Mouse (Mus musculus) layer of hippocampus, postnatal 10 days (tissue): ENCODE measurements around the gene Cacna1s. TPM values are rescaled to one million over a fixed set of nuclear protein-coding genes. Genes with fewer than 3 reads are reported as not detected.

Source experiments
- DNase-seq, 2 experiments: peaks; one replicate each; pipeline ENCODE4 v3.0.0; 2021; ENCODE audit warnings: low spot score in 2 of 2
- total RNA-seq, 2 experiments: library from RNA; stranded (reverse); gene quantifications; 2 replicates each; pipeline ENCODE4 v1.2.3; 2021

Gene Cacna1s
- total RNA-seq, 2 experiments from 2014 or later = 0.80 to 1.3 TPM

DNA sequence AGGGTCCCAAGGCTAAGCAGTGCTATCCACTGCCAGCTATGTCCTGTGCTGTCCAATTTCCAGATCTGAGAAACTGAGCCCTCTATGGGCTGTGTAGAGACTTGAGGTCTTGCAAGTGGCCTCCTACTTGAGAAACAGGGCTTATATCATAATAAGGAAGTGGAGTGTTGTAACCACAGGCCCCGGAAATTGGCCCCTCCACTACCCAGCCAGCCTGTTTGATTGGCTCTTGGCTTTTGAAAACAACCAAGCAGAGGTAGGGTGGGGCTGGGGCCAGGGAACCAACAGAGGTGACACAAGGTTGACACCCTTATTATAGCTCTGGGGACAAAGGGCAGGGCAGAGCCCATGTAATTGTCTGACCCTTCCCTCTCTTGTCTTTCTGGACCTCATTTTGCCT, 82.5 kb downstream of the Cacna1s start:
- no peak for DNase-seq

GRCm38 (mm10) chr1:136135777-136136444, 83.4 kb downstream of the Cacna1s start:
- no peak for DNase-seq

DNA sequence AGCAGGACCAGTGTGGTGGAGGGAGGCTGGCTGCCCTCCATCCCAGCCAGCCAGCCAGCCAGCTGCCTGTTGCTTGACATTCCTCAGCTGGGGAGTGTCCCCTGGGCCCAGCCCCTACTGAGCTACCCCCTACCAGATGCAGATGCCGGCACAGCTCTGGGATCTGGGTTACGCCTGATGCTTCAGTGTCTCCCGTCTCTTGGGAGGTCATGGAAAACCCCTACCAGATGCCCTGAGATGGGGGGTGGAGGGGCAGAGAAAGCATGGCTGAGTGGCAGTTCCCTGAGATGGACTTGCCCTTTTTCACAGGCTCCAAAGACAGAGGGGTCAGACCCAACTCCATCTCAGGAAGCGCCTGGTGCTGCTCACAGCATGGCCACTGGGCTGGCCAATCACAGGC, 84.0 kb downstream of the Cacna1s start:
- DNase-seq = no peak

DNA sequence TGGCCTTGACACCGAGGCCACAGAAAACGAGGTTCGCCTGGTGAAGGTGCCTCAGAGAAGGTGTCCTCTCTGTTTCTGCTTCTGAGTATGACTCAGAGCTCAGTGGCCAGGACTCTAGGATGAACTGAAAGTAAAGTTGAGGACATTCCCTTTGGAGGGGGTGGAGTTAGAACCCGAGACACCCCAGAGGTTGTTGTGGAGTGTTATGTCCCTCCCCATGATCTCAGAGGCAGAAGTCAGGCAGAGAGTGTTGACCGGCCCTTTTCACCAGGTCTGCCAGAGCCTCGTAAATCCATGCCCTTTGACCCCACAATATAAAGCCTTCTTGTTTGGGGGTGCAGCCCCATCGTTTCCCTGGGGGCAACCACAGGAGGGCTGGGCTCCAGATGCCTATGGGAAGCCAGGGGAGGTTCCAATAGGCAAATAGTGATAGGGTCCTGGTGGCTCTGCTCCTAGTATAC, 84.6 kb downstream of the Cacna1s start:
- DNase-seq = no peak

GRCm38 (mm10) chr1:136137575-136137974, 85.0 kb downstream of the Cacna1s start:
- peak; percentile 63 to 65 for DNase-seq

- no peak for DNase-seq
These were observed 85.8 kb downstream of the Cacna1s start for GRCm38 (mm10) chr1:136138191-136138830.

DNA sequence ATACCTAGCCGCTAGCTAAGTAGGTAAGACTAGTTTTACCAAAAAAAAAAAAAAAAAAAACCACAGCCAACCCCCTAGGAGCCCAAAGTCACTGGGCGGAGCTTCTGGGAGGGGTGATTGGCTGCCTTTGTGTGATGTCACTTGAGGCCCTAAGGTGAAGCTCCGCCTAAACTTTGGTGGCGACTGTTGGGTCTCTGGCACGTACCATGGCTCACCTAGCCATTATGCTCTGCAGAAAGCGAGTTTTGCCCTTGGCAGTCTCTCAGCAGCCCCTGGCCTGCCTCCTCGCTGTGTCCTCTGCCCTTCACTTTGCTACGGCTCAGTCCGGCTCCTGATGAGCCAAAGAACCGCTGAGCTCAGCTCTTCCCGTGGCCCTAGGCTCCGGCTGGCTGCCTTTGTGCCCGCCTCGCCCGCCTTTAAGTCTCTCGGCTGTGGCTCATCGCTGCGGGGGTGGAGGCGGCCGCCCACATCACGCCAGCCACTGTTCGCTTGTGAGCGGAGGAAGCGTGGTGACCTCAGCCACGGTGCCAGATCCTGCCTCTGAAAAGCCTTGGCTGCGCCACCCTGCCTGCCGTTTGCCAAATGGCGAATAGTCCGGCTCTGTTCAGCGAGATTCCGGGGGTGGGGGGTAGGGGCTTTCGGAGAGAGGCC, 87.6 kb downstream of the Cacna1s start:
- DNase-seq = peak; percentile 79 to 85

DNA sequence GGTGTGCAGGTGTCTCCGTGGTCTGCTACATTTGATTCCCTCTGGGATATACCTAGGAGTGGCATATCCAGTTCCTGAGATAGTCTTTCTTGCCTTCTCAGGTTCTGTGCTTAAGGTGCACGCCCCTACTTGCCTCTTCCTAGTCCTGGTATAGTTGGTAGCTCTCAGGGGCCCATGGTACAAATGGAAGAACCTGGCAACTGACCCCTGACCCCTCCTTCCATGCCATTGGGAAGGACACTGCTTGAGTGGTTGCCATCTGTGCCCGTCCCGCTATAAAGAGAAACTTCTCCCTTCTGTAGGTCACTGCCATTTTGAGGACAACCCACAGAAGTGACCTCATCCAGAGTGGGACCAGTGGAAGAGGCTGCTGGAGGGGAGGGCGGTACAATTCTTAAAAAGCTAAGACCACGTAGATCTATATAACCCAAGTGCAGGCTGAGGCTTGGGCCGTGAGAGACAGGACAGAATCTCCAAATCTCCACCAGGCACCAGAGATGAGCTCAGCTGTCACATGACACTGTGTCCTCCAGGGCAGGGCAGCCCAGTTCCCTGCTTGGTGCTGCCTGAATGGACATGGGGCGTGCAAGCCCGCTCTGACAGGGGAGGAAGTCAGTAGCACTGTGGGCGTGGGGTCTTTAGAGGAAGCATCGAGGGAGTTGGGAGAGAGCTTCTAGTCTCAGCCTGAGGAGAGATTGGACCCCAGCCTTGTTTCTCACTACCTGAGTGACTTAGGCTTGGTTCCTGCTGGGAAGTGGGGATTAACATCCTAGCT, 88.8 kb downstream of the Cacna1s start:
- DNase-seq = no peak

GRCm38 (mm10) chr1:136142336-136142735, 89.8 kb downstream of the Cacna1s start:
- peak; percentile 50 to 56 for DNase-seq

DNA sequence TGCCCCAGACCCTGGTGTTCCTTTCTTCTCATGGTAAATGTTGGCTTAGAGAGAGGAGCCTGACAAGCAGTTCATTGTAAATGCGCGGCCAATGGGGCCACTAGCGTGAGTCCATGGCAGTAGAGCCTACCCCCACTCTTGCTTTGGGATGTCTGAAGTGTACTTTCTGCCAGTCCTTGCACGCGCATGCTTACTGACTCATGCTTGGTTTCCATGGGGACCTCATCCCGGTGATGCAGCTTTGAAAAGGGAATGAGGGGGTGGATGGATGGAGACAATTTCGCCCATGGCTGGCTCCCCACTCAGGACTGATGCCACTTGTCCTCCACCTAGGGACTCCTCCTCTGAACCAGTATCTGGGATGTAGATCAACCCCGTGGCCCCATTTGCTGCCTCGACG, 91.0 kb downstream of the Cacna1s start:
- DNase-seq = peak in 1 of 2 experiments; percentile 60

DNA sequence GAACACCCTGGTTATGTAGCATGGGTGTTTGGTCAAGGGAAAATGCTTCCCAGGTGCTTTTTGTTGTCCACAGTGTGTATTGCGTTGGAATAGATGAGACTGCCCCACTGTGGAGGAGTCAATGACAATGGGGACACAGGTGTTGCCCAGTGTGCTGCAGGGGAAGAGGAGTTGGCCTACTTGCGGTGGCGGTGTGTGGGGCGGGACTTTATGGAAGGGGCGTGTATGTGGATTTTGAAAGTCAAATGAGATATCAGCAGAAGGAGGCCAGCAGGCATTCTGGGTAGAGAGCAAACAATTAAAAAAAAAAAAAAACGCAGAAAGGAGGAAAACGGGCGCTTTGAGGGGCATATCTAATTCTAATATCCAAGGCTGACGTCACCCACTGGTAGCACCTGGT, 97.2 kb downstream of the Cacna1s start:
- no peak for DNase-seq

DNA sequence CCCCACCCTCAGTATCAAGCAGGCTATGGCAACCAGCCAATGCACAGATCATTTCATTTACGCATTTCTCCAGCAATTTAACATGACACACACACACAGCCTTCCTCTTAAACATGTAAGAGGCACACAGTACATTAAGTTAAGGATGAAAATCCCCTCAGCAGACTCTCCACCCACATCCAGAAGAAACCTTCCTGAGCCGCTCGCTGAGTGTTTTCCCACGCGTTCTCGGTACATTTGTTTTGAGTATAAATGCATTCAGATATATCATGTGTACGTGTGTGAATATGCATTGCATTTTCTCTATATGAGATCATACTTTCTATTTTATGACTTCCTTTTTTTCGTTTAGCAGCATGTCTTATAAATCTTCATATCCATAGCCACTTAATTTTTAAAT, 98.8 kb downstream of the Cacna1s start:
- DNase-seq = no peak

GRCm38 (mm10) chr1:136156304-136156703, 103.8 kb downstream of the Cacna1s start:
- no peak for DNase-seq

DNA sequence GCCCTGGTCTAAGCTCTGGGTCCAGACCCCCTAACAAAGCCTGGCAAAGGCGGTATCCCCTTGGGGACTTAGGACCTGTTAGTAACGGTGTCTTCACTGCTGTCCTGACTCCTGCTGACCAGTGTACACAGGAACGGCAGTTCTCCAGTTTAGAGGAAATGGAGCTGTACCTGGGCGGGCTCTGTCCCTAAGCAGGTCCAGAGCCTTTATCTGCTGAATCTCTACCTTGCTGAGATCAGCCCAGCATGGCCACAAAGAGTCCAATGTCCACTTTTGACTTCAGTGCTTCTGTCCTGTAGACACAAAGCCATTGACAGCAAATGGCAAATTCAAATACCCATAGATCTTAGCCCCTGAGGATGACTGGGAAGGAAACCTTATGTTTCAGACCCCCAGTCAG, 104.4 kb downstream of the Cacna1s start:
- DNase-seq = no peak

DNA sequence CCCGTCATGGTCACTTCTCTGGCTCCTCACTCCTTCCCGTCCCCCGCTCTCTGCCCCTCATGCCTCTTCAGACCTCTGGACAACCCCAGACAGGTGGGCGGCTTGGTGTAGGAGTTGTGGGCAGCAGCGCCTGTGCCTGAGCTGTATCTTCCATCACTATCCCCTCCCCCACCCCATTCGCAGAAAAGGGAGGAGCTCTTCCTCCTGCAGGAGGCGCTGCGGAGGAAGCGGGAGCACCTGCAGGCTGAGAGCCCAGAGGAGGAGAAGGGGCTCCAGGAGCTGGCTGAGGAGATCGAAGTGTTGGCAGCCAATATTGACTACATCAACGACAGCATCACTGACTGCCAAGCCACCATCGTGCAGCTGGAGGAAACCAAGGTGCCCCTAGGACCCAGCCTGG, 107.3 kb downstream of the Cacna1s start:
- no peak for DNase-seq

DNA sequence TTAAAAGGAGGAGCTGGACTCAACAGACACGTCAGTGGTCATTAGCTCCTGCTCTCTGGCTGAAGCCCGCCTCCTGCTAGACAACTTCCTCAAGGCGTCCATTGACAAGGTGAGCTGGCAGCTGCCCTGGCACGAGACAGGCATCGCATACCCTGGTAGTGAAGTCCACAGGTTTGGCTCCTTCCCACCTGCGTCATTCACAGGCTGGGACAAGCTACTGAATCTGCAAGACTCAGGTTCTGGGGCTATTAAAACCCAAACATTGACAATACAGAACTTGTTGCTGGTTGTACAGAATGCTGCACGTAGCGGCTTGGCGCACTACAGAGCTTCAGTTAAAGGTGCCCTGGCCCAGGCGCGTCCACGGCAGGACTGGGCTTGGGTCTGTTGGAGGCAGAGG, 107.7 kb downstream of the Cacna1s start:
- no peak for DNase-seq

- DNase-seq = no peak
These were observed 108.4 kb downstream of the Cacna1s start for GRCm38 (mm10) chr1:136160930-136161329.

DNA sequence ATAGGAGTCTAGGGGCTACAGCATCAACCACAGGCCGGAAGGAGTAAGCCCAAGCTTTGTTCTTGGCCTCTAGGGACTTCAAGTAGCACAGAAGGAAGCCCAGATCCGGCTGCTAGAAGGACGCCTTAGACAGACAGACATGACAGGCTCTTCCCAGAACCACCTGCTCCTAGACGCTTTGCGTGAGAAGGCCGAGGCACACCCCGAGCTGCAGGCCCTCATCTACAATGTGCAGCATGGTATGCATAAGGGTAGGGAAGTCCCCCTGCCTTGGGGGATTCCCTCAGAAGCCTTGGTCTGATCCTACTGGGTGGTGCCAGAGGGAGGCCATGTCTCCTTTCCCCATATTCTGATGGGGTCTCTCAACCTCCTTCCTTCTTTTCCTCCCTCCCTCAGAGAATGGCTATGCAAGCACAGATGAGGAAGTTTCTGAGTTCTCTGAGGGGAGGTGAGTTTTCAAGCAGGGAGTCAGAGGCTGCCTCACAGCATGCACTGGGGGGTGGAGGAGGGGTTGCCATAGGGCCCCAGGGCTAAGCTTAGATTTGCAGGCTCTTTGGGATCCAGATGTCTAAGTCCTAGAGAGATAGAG, 108.9 kb downstream of the Cacna1s start:
- DNase-seq = no peak

GRCm38 (mm10) chr1:136165436-136165835, 112.9 kb downstream of the Cacna1s start:
- DNase-seq = no peak

DNA sequence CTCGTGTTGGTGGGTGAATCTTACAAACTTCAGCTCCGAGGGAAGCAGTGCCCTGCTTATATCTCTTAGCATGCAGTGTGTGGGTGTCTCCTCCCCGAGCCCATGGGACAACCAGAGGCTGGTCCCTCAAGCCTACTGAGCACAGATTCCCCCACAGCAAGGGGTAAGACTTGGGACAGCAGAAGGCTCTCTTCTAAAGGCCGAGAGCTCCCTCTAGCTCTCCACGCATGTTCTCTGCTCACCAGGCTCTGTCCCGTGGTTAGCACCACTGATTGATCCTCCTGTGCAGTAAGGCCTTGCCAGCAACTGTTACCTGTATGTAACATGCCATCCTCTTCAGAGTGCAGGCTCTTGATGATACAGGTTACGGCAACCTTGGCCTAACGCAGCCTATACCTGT, 115.1 kb downstream of the Cacna1s start:
- no peak for DNase-seq
